Mouse (Mus musculus): ENCODE measurements around the gene Parp11. TPM values are rescaled to one million over a fixed set of nuclear protein-coding genes. Genes with fewer than 3 reads are reported as not detected.
"Not testable (repeated sequence)": the region's sequence is repeated elsewhere in the genome, so short reads cannot be mapped to it uniquely, and the experiment has no call there.

Parp11 gene
- polyA plus RNA-seq, 1 experiment from 2014 or later, result 18.8 TPM

DNA sequence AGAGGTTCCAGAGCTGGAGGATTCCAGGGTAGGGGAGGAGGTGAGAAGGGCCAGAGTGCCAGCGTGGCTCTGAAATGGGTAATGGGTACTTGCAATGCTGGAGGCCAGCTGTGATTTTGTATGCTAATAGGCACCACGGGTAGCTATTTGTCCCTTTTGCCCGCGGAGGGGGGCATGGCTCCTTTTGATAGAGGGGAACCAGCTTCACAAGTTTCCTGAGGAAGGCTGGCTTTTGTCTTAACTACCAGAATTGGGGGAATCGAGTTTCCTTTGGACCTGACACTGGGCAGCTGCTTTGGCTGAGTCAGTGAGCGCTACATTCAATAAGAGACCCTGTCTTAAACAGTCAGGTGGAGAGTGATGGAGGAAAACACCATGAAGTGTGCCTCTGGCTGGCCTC is 49.2 kb downstream of the Parp11 start:
- Histone ChIP-seq H3K4me3 (ENCODE audit: inconsistent target) (no peak overlapping the region), H3K27ac (no peak overlapping the region), H3K79me2 (ENCODE audit: inconsistent target) (no peaks in the 10 kb centered on the region), H3K36me3 (ENCODE audit: inconsistent target) (peaks cover 25% of the 10 kb centered on the region)
- 36% methylated on average over 6 of the region's 6 CpGs for WGBS (ENCODE audit: missing documents)

- Histone ChIP-seq H3K36me3 (ENCODE audit: inconsistent target) (peaks cover 15% of the 10 kb centered on the region), H3K27ac (no peak overlapping the region), H3K79me2 (ENCODE audit: inconsistent target) (no peaks in the 10 kb centered on the region), H3K4me3 (ENCODE audit: inconsistent target) (no peak overlapping the region)
- WGBS (ENCODE audit: missing documents), result 97% methylated on average over 18 of the region's 18 CpGs
Measured at GRCm38 (mm10) chr6:127496841-127497656, 50.4 kb downstream of the Parp11 start.

DNA sequence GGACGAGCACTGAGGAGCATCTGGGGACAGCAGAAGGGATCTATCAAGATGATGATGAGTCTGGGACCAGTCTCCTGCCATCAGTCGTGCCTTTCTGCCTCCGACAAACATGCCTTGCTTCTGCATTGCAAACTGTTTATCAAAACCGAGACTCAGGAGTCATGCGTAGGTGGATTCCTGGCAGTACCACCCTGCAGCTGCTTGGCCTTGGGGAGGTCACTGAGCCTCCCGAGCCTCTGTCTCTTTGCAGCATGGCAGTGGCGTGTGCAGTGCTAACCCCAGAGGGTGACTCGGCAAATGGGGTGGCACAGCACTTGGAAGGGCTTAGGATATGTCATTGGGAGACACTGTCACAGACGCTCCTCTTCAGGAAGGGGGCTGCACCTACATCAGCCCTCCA is 53.5 kb downstream of the Parp11 start:
- 80% methylated on average over 9 of the region's 9 CpGs for WGBS (ENCODE audit: missing documents)
- Histone ChIP-seq H3K36me3 (ENCODE audit: inconsistent target) (no peaks in the 10 kb centered on the region), H3K79me2 (ENCODE audit: inconsistent target) (no peaks in the 10 kb centered on the region), H3K27ac (no peak overlapping the region), H3K4me3 (ENCODE audit: inconsistent target) (no peak overlapping the region)

DNA sequence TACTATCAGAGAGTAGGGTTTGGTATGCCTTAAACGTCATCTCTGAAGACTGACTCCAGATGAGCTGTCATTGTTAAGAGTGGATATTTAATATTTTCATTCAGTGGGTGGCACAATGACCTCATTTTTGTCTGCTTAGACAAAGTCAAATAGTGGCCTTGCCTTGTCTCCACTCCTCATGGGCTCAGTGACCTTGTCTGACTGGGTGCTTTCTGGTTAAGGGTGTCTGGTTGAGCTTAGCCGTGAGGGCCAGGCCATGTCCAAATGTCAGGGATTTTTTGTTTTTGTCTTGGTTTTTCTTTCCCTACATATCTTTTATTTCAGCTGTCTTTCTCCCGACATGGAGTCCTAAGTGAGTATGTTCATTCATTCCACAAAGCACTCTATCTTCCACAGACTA is 54.2 kb downstream of the Parp11 start:
- Histone ChIP-seq H3K36me3 (ENCODE audit: inconsistent target) (no peaks in the 10 kb centered on the region), H3K27ac (no peak overlapping the region), H3K79me2 (ENCODE audit: inconsistent target) (no peaks in the 10 kb centered on the region), H3K4me3 (ENCODE audit: inconsistent target) (no peak overlapping the region)
- 85% methylated on average over 3 of the region's 3 CpGs for WGBS (ENCODE audit: missing documents)

DNA sequence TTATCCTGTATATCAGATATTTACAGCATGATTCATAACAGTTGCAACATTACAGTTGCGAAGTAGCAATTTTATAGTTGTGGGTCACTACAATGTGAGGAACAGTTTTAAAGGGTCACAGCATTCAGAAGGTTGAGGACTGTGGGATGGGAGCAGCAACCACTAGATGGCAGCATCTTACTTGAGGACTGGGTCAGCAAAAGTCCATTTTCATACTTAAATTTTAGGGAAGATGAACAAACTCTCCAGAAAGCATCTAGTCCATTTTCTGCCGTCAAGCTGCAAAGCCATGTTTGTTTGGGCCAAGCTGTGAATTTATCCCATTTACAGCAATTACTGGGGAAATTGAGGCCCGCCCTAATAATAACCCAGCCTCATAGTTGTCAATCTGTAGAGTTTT is 55.9 kb downstream of the Parp11 start:
- H3K36me3 ChIP-seq (ENCODE audit: inconsistent target), result no peaks in the 10 kb centered on the region
- H3K4me3 ChIP-seq (ENCODE audit: inconsistent target), result no peak overlapping the region
- 56% methylated on average over 3 of the region's 3 CpGs for WGBS (ENCODE audit: missing documents)
- no peaks in the 10 kb centered on the region for H3K79me2 ChIP-seq (ENCODE audit: inconsistent target)
- no peak overlapping the region for H3K27ac ChIP-seq

DNA sequence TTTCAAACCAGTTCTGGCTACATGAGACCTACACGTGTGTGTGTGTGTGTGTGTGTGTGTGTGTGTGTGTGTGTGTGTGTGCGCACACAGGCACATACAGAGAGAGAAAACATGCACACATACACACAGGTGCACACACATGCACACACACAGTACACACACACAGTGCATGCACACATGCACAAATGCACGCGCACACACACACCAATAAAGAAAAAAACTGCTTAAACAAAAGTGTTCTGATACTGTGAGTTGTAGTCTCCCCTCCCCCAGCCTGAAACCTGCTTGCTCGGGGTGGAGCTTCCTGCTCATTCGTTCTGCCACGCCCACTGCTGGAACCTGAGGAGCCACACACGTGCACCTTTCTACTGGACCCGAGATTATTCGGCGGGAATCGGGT is 67.1 kb downstream of the Parp11 start:
- H3K4me3 ChIP-seq (ENCODE audit: inconsistent target), result not testable (repeated sequence)

DNA sequence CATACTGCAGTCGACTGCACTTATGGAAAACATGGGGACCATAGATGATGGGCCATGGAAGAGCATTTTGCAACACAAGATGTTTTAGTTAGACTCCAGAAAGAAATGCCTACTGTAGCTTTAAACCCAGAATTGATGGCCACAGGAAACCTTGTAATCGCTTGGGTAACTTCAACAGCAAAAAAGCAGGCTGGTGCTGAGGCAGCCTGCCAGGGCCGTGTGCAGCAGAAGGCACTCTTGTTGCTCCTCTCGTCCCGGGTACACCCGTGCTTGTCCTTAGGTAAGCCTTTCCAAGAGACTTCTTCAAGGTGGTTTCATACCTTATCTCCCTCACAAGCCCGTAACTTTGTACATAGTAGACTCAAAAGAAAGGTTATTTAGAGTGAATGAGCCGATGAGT is 74.5 kb downstream of the Parp11 start:
- Histone ChIP-seq H3K4me3 (ENCODE audit: inconsistent target) (no peak overlapping the region), H3K27ac (no peak overlapping the region)
- 22% methylated on average over 8 of the region's 8 CpGs for WGBS (ENCODE audit: missing documents)

More for the DNA sequence above, 67.1 kb downstream of the Parp11 start:
- 100% methylated on average over 3 of the region's 12 CpGs for WGBS (ENCODE audit: missing documents)
- not testable (repeated sequence) for H3K79me2 ChIP-seq (ENCODE audit: inconsistent target); H3K36me3 ChIP-seq (ENCODE audit: inconsistent target); H3K27ac ChIP-seq

GRCm38 (mm10) chr6:127522326-127522725 is 75.7 kb downstream of the Parp11 start:
- 6% methylated on average over 9 of the region's 9 CpGs for WGBS (ENCODE audit: missing documents)
- Histone ChIP-seq H3K79me2 (ENCODE audit: inconsistent target) (no peaks in the 10 kb centered on the region), H3K27ac (no peak overlapping the region), H3K4me3 (ENCODE audit: inconsistent target) (no peak overlapping the region), H3K36me3 (ENCODE audit: inconsistent target) (no peaks in the 10 kb centered on the region)

More for the DNA sequence above, 74.5 kb downstream of the Parp11 start:
- no peaks in the 10 kb centered on the region for H3K79me2 ChIP-seq (ENCODE audit: inconsistent target)
- no peaks in the 10 kb centered on the region for H3K36me3 ChIP-seq (ENCODE audit: inconsistent target)

DNA sequence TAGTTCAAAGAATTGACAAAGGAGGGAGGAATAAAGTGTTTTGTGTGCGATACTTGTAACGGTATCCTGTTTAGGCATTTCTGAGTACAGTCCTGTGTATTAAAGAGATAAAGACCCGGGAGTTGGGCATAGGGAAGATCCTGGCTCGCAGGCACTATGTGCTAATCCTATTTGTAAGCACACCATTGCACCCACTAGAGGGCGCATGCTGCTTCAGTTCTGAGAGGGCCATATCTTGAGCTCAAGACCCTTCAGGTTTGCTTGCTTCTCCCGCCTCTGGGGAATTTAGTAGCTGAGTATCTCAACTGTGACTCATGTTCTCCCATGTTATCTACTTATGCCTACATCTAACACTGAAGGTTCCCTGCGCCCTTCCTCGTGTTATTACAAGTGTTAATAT is 77.8 kb downstream of the Parp11 start:
- 51% methylated on average over 7 of the region's 8 CpGs for WGBS (ENCODE audit: missing documents)
- Histone ChIP-seq H3K79me2 (ENCODE audit: inconsistent target) (no peaks in the 10 kb centered on the region), H3K4me3 (ENCODE audit: inconsistent target) (no peak overlapping the region), H3K27ac (no peak overlapping the region), H3K36me3 (ENCODE audit: inconsistent target) (no peaks in the 10 kb centered on the region)

DNA sequence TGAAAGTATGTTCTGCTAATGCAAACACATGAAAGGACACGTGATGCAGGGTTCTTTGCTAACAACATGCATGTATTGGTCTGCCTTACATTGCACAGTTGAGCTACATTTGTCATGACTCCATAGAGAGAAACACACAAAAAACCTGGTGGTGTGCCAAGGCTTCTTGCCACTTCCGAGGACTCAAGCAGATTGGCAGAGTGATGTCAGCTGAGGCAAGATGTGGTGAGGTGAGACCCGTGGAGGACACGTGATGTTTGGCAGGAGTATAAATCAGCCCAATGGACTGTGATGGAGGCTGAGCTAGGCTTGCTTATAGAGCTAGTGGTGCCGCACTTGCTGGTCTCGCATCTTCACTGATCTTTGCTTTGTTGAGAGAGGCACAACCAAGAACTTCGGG is 82.0 kb downstream of the Parp11 start:
- H3K36me3 ChIP-seq (ENCODE audit: inconsistent target), result no peaks in the 10 kb centered on the region
- 64% methylated on average over 7 of the region's 7 CpGs for WGBS (ENCODE audit: missing documents)
- H3K4me3 ChIP-seq (ENCODE audit: inconsistent target), result no peak overlapping the region
- no peaks in the 10 kb centered on the region for H3K79me2 ChIP-seq (ENCODE audit: inconsistent target)
- H3K27ac ChIP-seq, result no peak overlapping the region

GRCm38 (mm10) chr6:127529451-127529850 is 82.8 kb downstream of the Parp11 start:
- Histone ChIP-seq H3K36me3 (ENCODE audit: inconsistent target) (no peaks in the 10 kb centered on the region), H3K79me2 (ENCODE audit: inconsistent target) (no peaks in the 10 kb centered on the region), H3K27ac (no peak overlapping the region), H3K4me3 (ENCODE audit: inconsistent target) (no peak overlapping the region)
- WGBS (ENCODE audit: missing documents), result 15% methylated on average over 2 of the region's 2 CpGs

DNA sequence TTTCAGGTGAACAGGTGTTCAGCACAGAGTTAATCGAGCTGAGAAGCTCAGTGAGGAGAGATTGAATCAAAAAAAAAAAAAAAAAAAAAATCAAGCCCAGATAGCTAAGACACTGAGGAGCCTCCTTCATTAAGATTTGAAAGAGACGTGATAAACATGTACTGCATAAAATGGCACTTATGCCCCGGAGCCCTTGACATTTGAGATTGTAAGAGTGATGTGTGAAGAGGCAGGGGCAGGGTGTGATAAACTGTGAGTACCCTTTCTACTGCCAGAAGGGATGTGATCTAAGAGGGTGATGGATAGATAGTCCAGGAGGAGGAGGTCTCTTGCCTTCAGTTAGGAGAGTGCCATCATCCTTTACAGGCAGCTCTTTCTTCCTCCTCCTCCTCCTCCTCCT is 83.6 kb downstream of the Parp11 start:
- H3K4me3 ChIP-seq (ENCODE audit: inconsistent target), result no peak overlapping the region
- no peaks in the 10 kb centered on the region for H3K79me2 ChIP-seq (ENCODE audit: inconsistent target)
- no peak overlapping the region for H3K27ac ChIP-seq
- H3K36me3 ChIP-seq (ENCODE audit: inconsistent target), result no peaks in the 10 kb centered on the region
- 42% methylated on average over 3 of the region's 3 CpGs for WGBS (ENCODE audit: missing documents)

- H3K27ac ChIP-seq, result no peak overlapping the region
- no peaks in the 10 kb centered on the region for H3K36me3 ChIP-seq (ENCODE audit: inconsistent target)
- no peak overlapping the region for H3K4me3 ChIP-seq (ENCODE audit: inconsistent target)
- WGBS (ENCODE audit: missing documents), result 54% methylated on average over 3 of the region's 3 CpGs
- no peaks in the 10 kb centered on the region for H3K79me2 ChIP-seq (ENCODE audit: inconsistent target)
Measured at GRCm38 (mm10) chr6:127531412-127532205, 85.0 kb downstream of the Parp11 start.

GRCm38 (mm10) chr6:127532304-127532703 is 85.7 kb downstream of the Parp11 start:
- Histone ChIP-seq H3K79me2 (ENCODE audit: inconsistent target) (no peaks in the 10 kb centered on the region), H3K36me3 (ENCODE audit: inconsistent target) (no peaks in the 10 kb centered on the region), H3K27ac (no peak overlapping the region), H3K4me3 (ENCODE audit: inconsistent target) (no peak overlapping the region)
- WGBS (ENCODE audit: missing documents), result 93% methylated on average over 5 of the region's 5 CpGs

DNA sequence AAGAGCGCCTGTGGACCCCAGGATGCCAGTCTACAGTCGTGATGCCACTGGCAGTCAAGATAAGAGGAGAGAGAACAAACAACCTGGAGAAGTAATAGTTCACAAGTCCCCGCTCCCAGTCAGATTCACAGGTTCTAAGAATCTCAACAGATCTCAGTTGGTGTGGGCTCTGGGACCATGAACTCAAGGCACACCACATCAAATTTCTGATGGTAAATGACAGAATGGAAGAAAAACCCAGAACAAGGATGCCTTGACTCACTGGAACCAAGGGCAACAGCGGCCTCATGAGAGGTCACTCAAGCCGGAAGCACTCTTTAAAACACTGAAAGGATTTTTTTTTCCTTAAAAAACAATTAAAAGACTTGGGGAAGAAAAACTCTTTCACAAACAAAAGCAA is 87.1 kb downstream of the Parp11 start:
- WGBS (ENCODE audit: missing documents), result 96% methylated on average over 5 of the region's 5 CpGs
- no peak overlapping the region for H3K4me3 ChIP-seq (ENCODE audit: inconsistent target)
- no peaks in the 10 kb centered on the region for H3K36me3 ChIP-seq (ENCODE audit: inconsistent target)
- no peak overlapping the region for H3K27ac ChIP-seq
- H3K79me2 ChIP-seq (ENCODE audit: inconsistent target), result no peaks in the 10 kb centered on the region
